Comparison of ENCODE assay signal across 9 mouse cellular contexts in the genomic region with DNA sequence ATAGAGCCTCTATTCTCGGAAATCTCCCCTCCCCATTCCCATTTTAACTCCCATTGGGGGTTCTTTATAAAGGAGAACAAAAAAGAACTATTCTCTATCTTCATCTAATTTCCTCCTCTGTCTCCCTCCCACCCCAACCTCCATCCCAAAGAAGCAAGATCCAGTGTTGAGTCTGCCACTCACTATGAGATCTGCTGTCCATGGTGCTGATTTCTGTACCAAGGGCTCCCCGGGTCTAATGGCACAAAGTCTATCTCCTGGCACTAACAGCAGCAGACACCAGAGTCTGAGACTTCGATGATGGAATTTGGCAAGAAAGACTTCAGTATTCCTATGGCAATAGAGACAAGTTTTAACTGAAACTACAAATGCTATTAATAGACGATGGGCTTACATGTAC.
DNase-seq lines count a peak whose midpoint lies in the region; ATAC-seq and TF ChIP-seq lines count a peak whose summit lies in the region.
"Had no signal": no experiment of that assay in that cellular context is flagged by ENCODE, and none has a peak within 500 bp of the region (broad histone marks: within the 10 kb centered on the region; RNA-seq: fewer than 3 reads in every experiment).

No protein-coding gene starts in this region.

- no peak overlapping the region for H3K4me3 ChIP-seq in MEL (ENCODE audit: control insufficient read depth in 1 of 2, insufficient read depth in 1 of 2, low read depth in 2 of 2, low read length in 2 of 2)
- no peak overlapping the region for H3K4me3 ChIP-seq in kidney, embryonic 16.5 days (ENCODE audit: low read length)
- H3K4me3 ChIP-seq: liver, embryonic 15.5 days had no signal

- H3K36me3 ChIP-seq in MEL (ENCODE audit: control insufficient read depth in 1 of 2, insufficient read depth in 2 of 2, low read length in 2 of 2), result no peaks in the 10 kb centered on the region
- no peaks in the 10 kb centered on the region for H3K36me3 ChIP-seq in kidney, embryonic 16.5 days (ENCODE audit: insufficient read depth, low read length)
- H3K36me3 ChIP-seq: liver, embryonic 15.5 days had no signal

- TF ChIP-seq POLR2A in MEL (IDR thresholded peaks at IDR 0.05; ENCODE audit: control insufficient read depth in 1 of 2, insufficient read depth in 1 of 2, low read depth in 1 of 2, low read length in 2 of 2, poor library complexity in 1 of 2), result no peak

- intact Hi-C loops in left cerebral cortex, postnatal 25 days (cut with DNase I), result no loop called here

- no peak overlapping the region for H3K27ac ChIP-seq in MEL (ENCODE audit: control insufficient read depth, low read depth, low read length)
- H3K27ac ChIP-seq in kidney, embryonic 16.5 days (ENCODE audit: low read length), result no peak overlapping the region
- H3K27ac ChIP-seq: liver, embryonic 15.5 days had no signal

- H3K79me2 ChIP-seq in MEL (ENCODE audit: control insufficient read depth, insufficient read depth, low read length, poor library complexity), result no peaks in the 10 kb centered on the region

- no peak for TF ChIP-seq EP300 in MEL (IDR thresholded peaks at IDR 0.05; ENCODE audit: low read depth in 1 of 2, low read length in 2 of 2)

- peak; percentile 3 to 12 for DNase-seq in layer of hippocampus, postnatal 14 days (ENCODE audit: low spot score in 2 of 2)
- DNase-seq in layer of hippocampus, adult 8-10 months (ENCODE audit: low spot score in 2 of 2), result no peak
- DNase-seq in MEL (ENCODE audit: low read depth, low spot score), result peak; percentile 48
- peak; percentile 2 for DNase-seq in brain, adult 2 months (ENCODE audit: low read depth, low spot score)
- peak; percentile 7 for DNase-seq in testis, postnatal 14 days (ENCODE audit: low spot score)
- no peak for DNase-seq in layer of hippocampus, adult 9-11 months
- DNase-seq in left cerebral cortex, postnatal 25 days (ENCODE audit: low spot score in 2 of 2), result no peak

- peak; percentile 80; the same call in 1 of the 2 replicates for ATAC-seq in kidney, embryonic 16.5 days (ENCODE audit: low FRiP score, low TSS enrichment)

- H3K9ac ChIP-seq in MEL (ENCODE audit: control insufficient read depth, low read depth, low read length, poor library complexity, severe bottlenecking), result no peak overlapping the region
- H3K9ac ChIP-seq in kidney, embryonic 16.5 days (replicated peaks; ENCODE audit: low read length), result no peak overlapping the region
- H3K9ac ChIP-seq: liver, embryonic 15.5 days had no signal

- no peak overlapping the region for H3K4me2 ChIP-seq in kidney, embryonic 16.5 days (replicated peaks; ENCODE audit: low read depth, low read length)
- H3K4me2 ChIP-seq: liver, embryonic 15.5 days had no signal

- H3K9me3 ChIP-seq in MEL (replicated peaks; ENCODE audit: insufficient read depth, low read length), result no peaks in the 10 kb centered on the region
- no peaks in the 10 kb centered on the region for H3K9me3 ChIP-seq in kidney, embryonic 16.5 days (ENCODE audit: low read length)
- H3K9me3 ChIP-seq: liver, embryonic 15.5 days had no signal

- H3K27me3 ChIP-seq in MEL (ENCODE audit: control insufficient read depth in 1 of 2, insufficient read depth in 2 of 2, low read length in 2 of 2), result no peaks in the 10 kb centered on the region; a peak in 1 of 4 replicates
- no peaks in the 10 kb centered on the region for H3K27me3 ChIP-seq in kidney, embryonic 16.5 days (ENCODE audit: insufficient read depth, low read length)
- H3K27me3 ChIP-seq: liver, embryonic 15.5 days had no signal

- 53% methylated on average over 4 of the region's 4 CpGs for WGBS in kidney, embryonic 16.5 days

- no peak for TF ChIP-seq RAD21 in MEL (IDR thresholded peaks at IDR 0.05; ENCODE audit: low read depth, low read length)

- TF ChIP-seq CTCF in MEL (IDR thresholded peaks at IDR 0.05 in 2 of 3, conservative IDR thresholded peaks at IDR 0.05 in 1 of 3; ENCODE audit: control insufficient read depth in 1 of 3, insufficient read depth in 1 of 3, low read depth in 2 of 3, low read length in 3 of 3, poor library complexity in 1 of 3, severe bottlenecking in 1 of 3), result no peak

- no peaks in the 10 kb centered on the region for H3K4me1 ChIP-seq in MEL (ENCODE audit: control insufficient read depth in 1 of 2, insufficient read depth in 2 of 2, low read length in 2 of 2)
- H3K4me1 ChIP-seq in kidney, embryonic 16.5 days (ENCODE audit: insufficient read depth, low read length), result no peaks in the 10 kb centered on the region
- H3K4me1 ChIP-seq: liver, embryonic 15.5 days had no signal

TF ChIP-seq in MEL, 35 proteins besides CTCF, POLR2A, EP300 and RAD21:
- TF ChIP-seq RCOR1 (IDR thresholded peaks at IDR 0.05; ENCODE audit: low read depth, low read length) (no peak), MAZ (IDR thresholded peaks at IDR 0.05; ENCODE audit: low read depth, low read length) (no peak), POLR2AphosphoS5 (IDR thresholded peaks at IDR 0.05; ENCODE audit: borderline replicate concordance, low read depth, low read length) (no peak), MXI1 (IDR thresholded peaks at IDR 0.05; ENCODE audit: low read depth, low read length) (no peak), GATA1 (IDR thresholded peaks at IDR 0.05; ENCODE audit: low read depth, low read length) (no peak), ETS1 (IDR thresholded peaks at IDR 0.05; ENCODE audit: low read depth, low read length) (no peak), MEF2A (IDR thresholded peaks at IDR 0.05; ENCODE audit: extremely low read depth, insufficient replicate concordance, low read depth, low read length, poor library complexity, severe bottlenecking) (no peak), UBTF (IDR thresholded peaks at IDR 0.05; ENCODE audit: borderline replicate concordance, insufficient read depth, low read depth, low read length) (no peak), TCF12 (IDR thresholded peaks at IDR 0.05; ENCODE audit: low read depth, low read length) (no peak), MYB (IDR thresholded peaks at IDR 0.05; ENCODE audit: low read depth, low read length) (no peak)

Comparison
In these comparisons a context has a peak if more than half of its experiments do, and no peak if none do; other contexts are left out.
1. DNase-seq: peak in layer of hippocampus, postnatal 14 days (2 of 2), MEL (single experiment), brain, adult 2 months (single experiment) and testis, postnatal 14 days (single experiment); none in layer of hippocampus, adult 8-10 months (0 of 2), layer of hippocampus, adult 9-11 months (single experiment) and left cerebral cortex, postnatal 25 days (0 of 2).